Mouse (Mus musculus) embryonic fibroblast, embryonic 13.5 days (primary cell): ENCODE results near the gene Dgat2.

Source experiments
- CTCF ChIP-seq: IDR thresholded peaks from 2 replicates; pipeline ENCODE4 v1.5.1; 2011; ENCODE audit warnings: mild to moderate bottlenecking, control low read depth, low read length, moderate library complexity, borderline replicate concordance; ENCODE audit not compliant: insufficient read depth
- POLR2A ChIP-seq: IDR thresholded peaks from 2 replicates; pipeline ENCODE4 v1.6.1; 2011; ENCODE audit warnings: low read depth, mild to moderate bottlenecking, control low read depth, low read length, moderate library complexity

DNA sequence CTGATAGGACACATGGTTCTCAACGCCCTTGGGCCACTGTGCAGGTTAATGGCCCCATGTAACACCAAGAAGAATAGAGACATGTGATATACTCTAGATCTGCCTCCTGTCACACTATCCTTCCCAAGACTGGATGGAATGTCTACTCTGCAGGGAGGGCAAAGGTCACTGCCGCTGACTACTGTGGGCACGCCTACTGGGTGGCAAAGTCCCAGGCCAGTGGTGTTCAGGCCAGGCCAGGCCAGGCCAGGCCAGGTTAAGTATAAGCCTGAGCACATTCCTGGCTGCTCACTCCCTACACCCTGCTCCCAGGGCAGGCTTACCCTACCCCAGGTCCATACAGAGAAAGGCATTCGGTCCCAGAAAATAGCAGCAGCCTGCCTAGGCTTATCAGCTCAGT, 21.0 kb downstream of the Dgat2 start:
- no peak for TF ChIP-seq CTCF
- TF ChIP-seq POLR2A: no peak
